Mouse (Mus musculus) MEL (cell line): ENCODE data around the gene Fxyd2. TPM values are rescaled to one million over a fixed set of nuclear protein-coding genes. Genes with fewer than 3 reads are reported as not detected.

Experiments
- DNase-seq: peaks from one replicate; pipeline ENCODE4 v3.0.0; 2011; ENCODE audit warnings: low read depth, low spot score
- H3K27ac ChIP-seq: 2 replicates; pipeline ENCODE4 v1.5.1; 2012; ENCODE audit warnings: low read depth, mild to moderate bottlenecking, control low read depth, low read length, moderate library complexity; ENCODE audit not compliant: control insufficient read depth
- H3K27me3 ChIP-seq, 2 experiments: fragments of 150-350 bp in 1 of 2; sonication (generic) in 1 of 2; 2 replicates each; pipeline ENCODE4 v1.6.1; 2012; ENCODE audit warnings: low read length in 2 of 2, mild to moderate bottlenecking in 2 of 2, improper control_type of control experiment in 1 of 2, moderate library complexity in 1 of 2; ENCODE audit not compliant: insufficient read depth in 2 of 2, control insufficient read depth in 1 of 2
- H3K36me3 ChIP-seq, 2 experiments: 2 replicates each; pipeline ENCODE4 v1.6.1; 2012 to 2014; ENCODE audit warnings: low read length in 2 of 2, improper control_type of control experiment in 1 of 2, inconsistent platforms in 1 of 2, mild to moderate bottlenecking in 1 of 2; ENCODE audit not compliant: insufficient read depth in 2 of 2, control insufficient read depth in 1 of 2
- H3K4me1 ChIP-seq, 2 experiments: fragments of 150-350 bp in 1 of 2; sonication (generic) in 1 of 2; 2 replicates each; pipeline ENCODE4 v1.6.1; 2012; ENCODE audit warnings: low read length in 2 of 2, improper control_type of control experiment in 1 of 2, mild to moderate bottlenecking in 1 of 2; ENCODE audit not compliant: insufficient read depth in 2 of 2, control insufficient read depth in 1 of 2
- H3K4me3 ChIP-seq, 2 experiments: fragments of 150-350 bp in 1 of 2; sonication (generic) in 1 of 2; 2 replicates each; pipeline ENCODE4 v1.5.1; 2012; ENCODE audit warnings: low read depth in 2 of 2, low read length in 2 of 2, mild to moderate bottlenecking in 2 of 2, moderate library complexity in 2 of 2, control low read depth in 1 of 2, improper control_type of control experiment in 1 of 2; ENCODE audit not compliant: control insufficient read depth in 1 of 2, insufficient read depth in 1 of 2
- H3K79me2 ChIP-seq: 2 replicates; pipeline ENCODE4 v1.6.1; 2012; ENCODE audit warnings: mild to moderate bottlenecking, low read length, moderate library complexity; ENCODE audit not compliant: control insufficient read depth, poor library complexity, insufficient read depth
- H3K9ac ChIP-seq: 2 replicates; pipeline ENCODE4 v1.6.1; 2012; ENCODE audit warnings: low read depth, mild to moderate bottlenecking, control low read depth, low read length, moderate library complexity; ENCODE audit not compliant: control insufficient read depth, poor library complexity, severe bottlenecking
- H3K9me3 ChIP-seq: fragments of 150-350 bp; sonication (generic); replicated peaks from 2 replicates; pipeline ENCODE4 v1.6.1; 2012; ENCODE audit warnings: mild to moderate bottlenecking, low read length, improper control_type of control experiment, moderate library complexity; ENCODE audit not compliant: insufficient read depth
- CHD1 ChIP-seq: IDR thresholded peaks from 2 replicates; pipeline ENCODE4 v1.6.1; 2012; ENCODE audit warnings: low read depth, mild to moderate bottlenecking, inconsistent platforms, low read length, improper control_type of control experiment
- E2F4 ChIP-seq: IDR thresholded peaks from 2 replicates; pipeline ENCODE4 v1.6.1; 2011; ENCODE audit warnings: low read depth, low read length, improper control_type of control experiment, borderline replicate concordance
- ELF1 ChIP-seq: IDR thresholded peaks from 2 replicates; pipeline ENCODE4 v1.6.1; 2014; ENCODE audit warnings: low read depth, mild to moderate bottlenecking, inconsistent platforms, low read length, improper control_type of control experiment, moderate library complexity
- EP300 ChIP-seq, 2 experiments: IDR thresholded peaks; 2 replicates each; pipeline ENCODE4 v1.6.1; 2011; ENCODE audit warnings: improper control_type of control experiment in 2 of 2, low read length in 2 of 2, low read depth in 1 of 2, mild to moderate bottlenecking in 1 of 2
- KAT2A ChIP-seq: conservative IDR thresholded peaks from 2 replicates; pipeline ENCODE4 v1.6.1; 2012; ENCODE audit warnings: low read depth, low read length, improper control_type of control experiment, inconsistent platforms
- MAX ChIP-seq: IDR thresholded peaks from 2 replicates; pipeline ENCODE4 v1.6.1; 2011; ENCODE audit warnings: low read length, improper control_type of control experiment
- MEF2A ChIP-seq: IDR thresholded peaks from 2 replicates; pipeline ENCODE4 v1.6.1; 2014; ENCODE audit warnings: low read depth, mild to moderate bottlenecking, inconsistent platforms, low read length, improper control_type of control experiment; ENCODE audit not compliant: poor library complexity, insufficient replicate concordance, severe bottlenecking; ENCODE audit errors: extremely low read depth
- MYB ChIP-seq: IDR thresholded peaks from 2 replicates; pipeline ENCODE4 v1.6.1; 2011; ENCODE audit warnings: mild to moderate bottlenecking, low read depth, low read length, improper control_type of control experiment
- NRF1 ChIP-seq: IDR thresholded peaks from 2 replicates; pipeline ENCODE4 v1.6.1; 2014; ENCODE audit warnings: low read depth, mild to moderate bottlenecking, inconsistent platforms, low read length, improper control_type of control experiment, moderate library complexity; ENCODE audit not compliant: poor library complexity, insufficient read depth, severe bottlenecking
- POLR2A ChIP-seq, 2 experiments: IDR thresholded peaks; 2 replicates each; pipeline ENCODE4 v1.6.1; 2011 to 2012; ENCODE audit warnings: low read length in 2 of 2, mild to moderate bottlenecking in 2 of 2, control low read depth in 1 of 2, improper control_type of control experiment in 1 of 2, low read depth in 1 of 2, moderate library complexity in 1 of 2; ENCODE audit not compliant: control insufficient read depth in 1 of 2, insufficient read depth in 1 of 2, poor library complexity in 1 of 2
- POLR2AphosphoS2 ChIP-seq: IDR thresholded peaks from 2 replicates; pipeline ENCODE4 v1.6.1; 2011; ENCODE audit warnings: low read length, improper control_type of control experiment
- POLR2AphosphoS5 ChIP-seq: IDR thresholded peaks from 2 replicates; pipeline ENCODE4 v1.6.1; 2012; ENCODE audit warnings: low read depth, borderline replicate concordance, mild to moderate bottlenecking, inconsistent platforms, low read length, moderate library complexity, mixed read lengths
- RCOR1 ChIP-seq: IDR thresholded peaks from 2 replicates; pipeline ENCODE4 v1.6.1; 2012; ENCODE audit warnings: low read depth, mild to moderate bottlenecking, inconsistent platforms, low read length, improper control_type of control experiment
- SIN3A ChIP-seq: IDR thresholded peaks from 2 replicates; pipeline ENCODE4 v1.6.1; 2012; ENCODE audit warnings: low read length, improper control_type of control experiment, inconsistent platforms
- TCF12 ChIP-seq: IDR thresholded peaks from 2 replicates; pipeline ENCODE4 v1.6.1; 2014; ENCODE audit warnings: low read depth, mild to moderate bottlenecking, inconsistent platforms, low read length, improper control_type of control experiment, moderate library complexity
- UBTF ChIP-seq: IDR thresholded peaks from 2 replicates; pipeline ENCODE4 v1.6.1; 2012; ENCODE audit warnings: low read depth, mild to moderate bottlenecking, inconsistent platforms, low read length, improper control_type of control experiment, moderate library complexity, borderline replicate concordance; ENCODE audit not compliant: insufficient read depth
- USF1 ChIP-seq: IDR thresholded peaks from 2 replicates; pipeline ENCODE4 v1.6.1; 2014; ENCODE audit warnings: low read depth, mild to moderate bottlenecking, inconsistent platforms, low read length, improper control_type of control experiment, moderate library complexity
- USF2 ChIP-seq, 2 experiments: IDR thresholded peaks; 2 replicates each; pipeline ENCODE4 v1.6.1; 2011 to 2012; ENCODE audit warnings: improper control_type of control experiment in 2 of 2, low read length in 2 of 2, borderline replicate concordance in 1 of 2, inconsistent platforms in 1 of 2, low read depth in 1 of 2, mild to moderate bottlenecking in 1 of 2; ENCODE audit not compliant: insufficient read depth in 1 of 2
- ZC3H11A ChIP-seq: IDR thresholded peaks from 2 replicates; pipeline ENCODE4 v1.6.1; 2012; ENCODE audit warnings: low read depth, mild to moderate bottlenecking, inconsistent platforms, low read length, improper control_type of control experiment
- polyA plus RNA-seq, 2 experiments: library from polyadenylated mRNA; stranded (reverse) in 1 of 2; unstranded in 1 of 2; fragments of >175 nt in 1 of 2; fragments of >200 nt in 1 of 2; gene quantifications; 2 replicates each; pipeline versions ENCODE4 v1.2.1 to v1.2.4; 2012; ENCODE audit warnings: low replicate concordance in 2 of 2, low read depth in 1 of 2; ENCODE audit not compliant: insufficient read length in 2 of 2, insufficient read depth in 1 of 2, missing spikeins in 1 of 2
- total RNA-seq: library from RNA; depleted of rRNA; stranded (reverse); fragments of 300-350 nt; gene quantifications from 2 replicates; pipeline ENCODE4 v1.2.3, GENCODE M21; 2012

Fxyd2 gene
- total and polyA plus RNA-seq, 3 experiments: not detected

GRCm38 (mm10) chr9:45432639-45433038 lies 33.2 kb downstream of the Fxyd2 start:
- no peak overlapping the region for H3K9ac ChIP-seq
- H3K4me3 ChIP-seq: no peak overlapping the region
- H3K27ac ChIP-seq: no peak overlapping the region
- H3K4me1 ChIP-seq: no peaks in the 10 kb centered on the region
- H3K79me2 ChIP-seq: no peaks in the 10 kb centered on the region
- DNase-seq: no peak
- no peaks in the 10 kb centered on the region for H3K36me3 ChIP-seq
- no peaks in the 10 kb centered on the region; a peak in 2 of 4 replicates for H3K27me3 ChIP-seq
- H3K9me3 ChIP-seq: no peaks in the 10 kb centered on the region
- no peak for TF ChIP-seq NRF1

- no peak overlapping the region for H3K9ac ChIP-seq
- no peaks in the 10 kb centered on the region for H3K36me3 ChIP-seq
- H3K4me1 ChIP-seq: no peaks in the 10 kb centered on the region
- DNase-seq: no peak
- H3K79me2 ChIP-seq: no peaks in the 10 kb centered on the region
- no peaks in the 10 kb centered on the region; a peak in 2 of 4 replicates for H3K27me3 ChIP-seq
- TF ChIP-seq CHD1 (no peak), MAX (no peak), EP300 (IDR thresholded peaks at IDR 0.05; ENCODE audit: low read depth in 1 of 2, low read length in 2 of 2) (no peak), POLR2AphosphoS5 (no peak), POLR2AphosphoS2 (no peak), E2F4 (no peak), POLR2A (IDR thresholded peaks at IDR 0.05; ENCODE audit: control insufficient read depth in 1 of 2, insufficient read depth in 1 of 2, low read depth in 1 of 2, low read length in 2 of 2, poor library complexity in 1 of 2) (no peak), USF1 (no peak), UBTF (no peak), TCF12 (no peak)
- TF ChIP-seq, all 39 proteins: peak for 0
- Histone ChIP-seq H3K9me3 (no peaks in the 10 kb centered on the region), H3K27ac (no peak overlapping the region), H3K4me3 (no peak overlapping the region)
These were observed 33.6 kb downstream of the Fxyd2 start for GRCm38 (mm10) chr9:45433119-45433518.

GRCm38 (mm10) chr9:45434171-45434570 lies 34.7 kb downstream of the Fxyd2 start:
- H3K27me3 ChIP-seq: no peaks in the 10 kb centered on the region; a peak in 2 of 4 replicates
- no peak overlapping the region for H3K9ac ChIP-seq
- TF ChIP-seq KAT2A (no peak), USF2 (IDR thresholded peaks at IDR 0.05; ENCODE audit: borderline replicate concordance in 1 of 2, insufficient read depth in 1 of 2, low read depth in 1 of 2, low read length in 2 of 2) (no peak), MEF2A (no peak), ZC3H11A (no peak), E2F4 (no peak), ELF1 (no peak), SIN3A (no peak), USF1 (no peak), RCOR1 (no peak), TCF12 (no peak), MYB (no peak)
- H3K27ac ChIP-seq: no peak overlapping the region
- H3K36me3 ChIP-seq: no peaks in the 10 kb centered on the region
- H3K4me1 ChIP-seq: no peaks in the 10 kb centered on the region
- H3K79me2 ChIP-seq: no peaks in the 10 kb centered on the region
- H3K9me3 ChIP-seq: no peaks in the 10 kb centered on the region
- no peak overlapping the region for H3K4me3 ChIP-seq
- DNase-seq: no peak
